Mouse (Mus musculus) gastrocnemius, postnatal 14 days (tissue): ENCODE data around the gene Akap5. TPM values are rescaled to one million over a fixed set of nuclear protein-coding genes. Genes with fewer than 3 reads are reported as not detected.

Experiments used
- total RNA-seq, 2 experiments: library from RNA; stranded (reverse); gene quantifications; 2 replicates each; pipeline ENCODE4 v1.2.3; 2021

Akap5 gene
- total RNA-seq, 2 experiments from 2014 or later = 1.0 to 1.5 TPM

Other genes with a start within 250 kb of the Akap5 start
- gene Esr2, start 147.6 kb upstream of the Akap5 start, total RNA-seq = not detected
- not detected for gene Tex21, start 78.1 kb upstream of the Akap5 start, total RNA-seq
- 10 to 100 TPM; 31.4 to 40.6 TPM for gene Mthfd1, start 69.6 kb upstream of the Akap5 start, total RNA-seq
- 1 to 10 TPM; 7.8 to 8.7 TPM for gene Zbtb25, start 44.7 kb downstream of the Akap5 start, total RNA-seq
- 1 to 10 TPM; 4.3 to 4.4 TPM for gene Zbtb1, start 45.4 kb downstream of the Akap5 start, total RNA-seq
- gene Hspa2, start 79.3 kb downstream of the Akap5 start, total RNA-seq = 10 to 100 TPM in 1 of 2 experiments, 1 to 10 TPM in 1; 8.7 to 12.7 TPM
- gene Ppp1r36, start 92.6 kb downstream of the Akap5 start, total RNA-seq = under 1 TPM; 0.31 to 0.51 TPM
- gene Plekhg3, start 206.0 kb downstream of the Akap5 start, total RNA-seq = 10 to 100 TPM; 10.3 to 11.7 TPM